Mouse (Mus musculus): ENCODE measurements around the gene Asxl2.
"Not testable (repeated sequence)": the region's sequence is repeated elsewhere in the genome, so short reads cannot be mapped to it uniquely, and the experiment has no call there.

The Asxl2 gene

GRCm38 (mm10) chr12:3427891-3428775, 1.5 kb downstream of the Asxl2 start:
- DNase-seq = no peak

DNA sequence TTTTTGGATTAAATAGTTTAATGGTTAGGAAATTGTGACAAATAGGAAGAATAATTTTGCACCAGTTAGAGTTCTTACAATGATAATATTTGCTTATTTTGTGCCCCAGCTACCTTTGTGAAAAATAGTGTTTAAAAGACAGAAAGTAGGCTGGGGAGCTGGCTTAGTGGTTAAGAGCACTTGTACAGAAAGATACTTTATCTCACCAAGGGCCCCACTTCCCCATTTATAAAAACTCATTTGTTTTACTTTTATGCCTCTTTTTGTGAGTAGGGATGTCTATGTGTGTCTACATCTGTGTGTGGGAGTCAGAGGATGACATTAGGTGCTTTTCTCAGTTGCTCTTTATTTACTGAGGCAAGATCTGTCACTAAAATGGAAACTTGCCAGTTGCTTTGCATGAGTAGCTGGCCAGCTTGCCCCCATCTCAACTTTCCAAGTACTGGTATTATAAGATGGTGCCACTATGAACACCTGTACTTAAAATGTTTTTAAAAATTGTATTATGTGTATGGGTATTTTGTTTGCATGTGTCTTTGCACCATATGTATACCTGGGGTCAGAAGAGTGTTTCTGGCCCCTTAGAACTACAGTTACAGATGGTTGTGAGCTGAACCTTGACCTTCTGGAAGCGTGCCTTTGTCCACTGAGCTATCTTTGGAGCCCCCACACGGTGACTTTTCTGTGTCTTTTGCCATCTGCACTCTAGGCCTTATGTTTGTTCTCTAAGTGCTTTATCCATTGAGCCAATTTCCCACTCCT, 3.2 kb downstream of the Asxl2 start:
- peak; percentile 49 to 74 for DNase-seq

- no peak for DNase-seq
Measured at GRCm38 (mm10) chr12:3430443-3430753, 3.7 kb downstream of the Asxl2 start.

GRCm38 (mm10) chr12:3430985-3431384, 4.3 kb downstream of the Asxl2 start:
- DNase-seq = no peak

GRCm38 (mm10) chr12:3433736-3434135, 7.1 kb downstream of the Asxl2 start:
- no peak for DNase-seq

GRCm38 (mm10) chr12:3436446-3436845, 9.8 kb downstream of the Asxl2 start:
- no peak for DNase-seq

GRCm38 (mm10) chr12:3437815-3438214, 11.2 kb downstream of the Asxl2 start:
- DNase-seq = no peak

DNA sequence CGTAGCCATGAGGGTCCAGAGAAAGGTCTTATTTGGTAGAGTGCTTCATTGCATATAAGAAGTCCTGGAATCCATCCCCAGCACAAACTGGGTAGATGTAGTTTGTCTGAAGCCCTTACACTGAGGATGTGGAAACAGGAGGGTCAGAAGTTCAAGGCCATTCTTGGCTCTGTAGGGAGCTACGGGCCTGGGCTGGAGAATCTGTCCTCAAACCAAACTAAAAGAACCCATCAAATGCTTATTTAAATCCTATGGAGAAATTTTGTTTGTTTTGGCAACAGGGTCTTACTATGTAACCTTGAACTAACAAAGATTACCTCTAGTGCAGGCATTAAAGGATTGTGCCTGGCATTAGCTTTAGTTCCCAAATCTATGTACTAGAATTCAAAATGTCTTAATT, 14.3 kb downstream of the Asxl2 start:
- no peak for DNase-seq

- DNase-seq = no peak
Measured at GRCm38 (mm10) chr12:3441361-3441760, 14.7 kb downstream of the Asxl2 start.

GRCm38 (mm10) chr12:3453554-3453953, 26.9 kb downstream of the Asxl2 start:
- no peak for DNase-seq

DNA sequence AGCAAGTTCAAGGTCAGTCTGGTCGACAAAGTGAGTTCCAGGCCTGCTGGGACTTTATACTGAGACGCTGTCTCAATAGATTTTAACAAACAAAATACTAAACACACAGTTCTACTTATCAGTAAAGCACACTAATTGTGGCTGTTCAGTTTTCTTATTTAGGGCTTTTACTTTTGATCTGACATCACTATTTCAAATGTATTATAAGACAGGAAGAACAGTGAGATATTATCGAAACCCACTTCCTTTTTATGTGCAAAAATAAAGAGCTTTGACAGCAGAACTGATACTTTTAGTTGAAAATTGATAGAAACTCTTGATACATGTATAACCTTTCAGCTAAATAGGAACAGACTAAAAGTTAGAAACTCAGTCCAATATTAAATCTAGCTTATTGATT, 36.4 kb downstream of the Asxl2 start:
- DNase-seq = no peak

DNA sequence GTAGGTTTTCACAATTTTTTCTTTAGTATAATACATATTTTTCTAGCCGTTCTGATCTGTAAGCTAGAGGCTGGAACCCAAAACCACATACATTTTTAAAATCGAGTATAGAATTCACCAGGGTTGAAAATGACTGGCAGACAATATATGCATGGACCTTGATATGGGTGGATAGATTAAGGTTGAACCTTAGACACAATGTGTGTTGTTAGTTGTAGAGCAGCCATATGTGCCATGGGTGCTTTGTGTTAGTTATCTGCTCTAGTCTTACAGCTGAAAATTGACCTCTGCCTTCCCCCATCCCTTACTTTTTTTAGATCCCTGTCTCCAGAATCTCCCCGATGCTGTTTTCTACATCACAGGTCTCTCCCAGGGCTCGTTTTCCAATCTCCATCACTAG, 73.0 kb downstream of the Asxl2 start:
- DNase-seq = no peak

GRCm38 (mm10) chr12:3500071-3500470, 73.4 kb downstream of the Asxl2 start:
- DNase-seq = no peak

- no peak for DNase-seq
Measured at GRCm38 (mm10) chr12:3518665-3519297, 92.1 kb downstream of the Asxl2 start.

DNA sequence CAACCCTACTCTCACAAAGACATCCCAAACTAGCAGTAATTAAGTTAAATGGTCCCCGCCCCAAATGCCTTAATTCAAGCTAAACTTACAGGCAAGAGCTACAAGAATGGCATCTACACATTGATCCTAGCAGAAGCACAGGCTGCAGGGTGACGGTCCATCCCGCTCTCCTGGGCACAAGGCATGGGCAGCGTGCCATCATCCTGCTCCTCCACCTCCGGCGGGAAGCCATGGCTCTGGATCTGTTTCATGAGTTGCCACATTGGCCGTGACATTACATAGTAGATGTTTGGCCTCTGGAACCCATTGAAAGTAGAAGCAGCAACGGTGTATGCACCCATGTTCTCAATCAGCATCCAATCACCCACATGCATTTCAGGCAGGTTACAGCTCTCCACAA, 95.1 kb downstream of the Asxl2 start:
- DNase-seq = peak; percentile 39 to 47

GRCm38 (mm10) chr12:3525536-3525935, 98.9 kb downstream of the Asxl2 start:
- DNase-seq = no peak

- not testable (repeated sequence) for DNase-seq
Measured at GRCm38 (mm10) chr12:3535446-3535845, 108.8 kb downstream of the Asxl2 start.

GRCm38 (mm10) chr12:3537616-3538015, 111.0 kb downstream of the Asxl2 start:
- DNase-seq = peak; percentile 63 to 76

- DNase-seq = no peak
Measured at GRCm38 (mm10) chr12:3538036-3538435, 111.4 kb downstream of the Asxl2 start.

- no peak for DNase-seq
Measured at GRCm38 (mm10) chr12:3539605-3540004, 112.9 kb downstream of the Asxl2 start.

DNA sequence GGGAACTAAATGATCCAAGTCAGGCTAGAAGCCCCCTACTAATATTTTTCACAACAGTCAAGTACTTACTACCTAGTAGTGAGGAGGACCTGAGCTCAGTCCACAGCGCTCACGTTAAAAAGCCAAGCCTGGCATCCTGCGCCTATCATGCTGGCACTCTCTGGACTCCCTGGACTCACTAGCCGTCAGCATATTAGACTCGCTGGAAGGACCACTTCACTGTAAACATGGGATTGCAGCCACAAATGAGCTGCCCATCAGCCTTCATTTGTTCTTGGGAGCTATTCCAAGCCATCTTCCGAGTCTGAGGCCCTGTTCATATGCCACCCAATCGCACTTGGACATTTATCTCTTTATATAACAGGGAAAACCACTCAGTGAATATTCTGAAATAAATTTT, 114.2 kb downstream of the Asxl2 start:
- no peak for DNase-seq

- DNase-seq = no peak
Measured at GRCm38 (mm10) chr12:3545451-3545850, 118.8 kb downstream of the Asxl2 start.

GRCm38 (mm10) chr12:3546121-3546658, 119.5 kb downstream of the Asxl2 start:
- DNase-seq = no peak

Data from cerebellum, postnatal 14 days (tissue).